1 mouse cellular context compared by ENCODE assay signal in the genomic region with DNA sequence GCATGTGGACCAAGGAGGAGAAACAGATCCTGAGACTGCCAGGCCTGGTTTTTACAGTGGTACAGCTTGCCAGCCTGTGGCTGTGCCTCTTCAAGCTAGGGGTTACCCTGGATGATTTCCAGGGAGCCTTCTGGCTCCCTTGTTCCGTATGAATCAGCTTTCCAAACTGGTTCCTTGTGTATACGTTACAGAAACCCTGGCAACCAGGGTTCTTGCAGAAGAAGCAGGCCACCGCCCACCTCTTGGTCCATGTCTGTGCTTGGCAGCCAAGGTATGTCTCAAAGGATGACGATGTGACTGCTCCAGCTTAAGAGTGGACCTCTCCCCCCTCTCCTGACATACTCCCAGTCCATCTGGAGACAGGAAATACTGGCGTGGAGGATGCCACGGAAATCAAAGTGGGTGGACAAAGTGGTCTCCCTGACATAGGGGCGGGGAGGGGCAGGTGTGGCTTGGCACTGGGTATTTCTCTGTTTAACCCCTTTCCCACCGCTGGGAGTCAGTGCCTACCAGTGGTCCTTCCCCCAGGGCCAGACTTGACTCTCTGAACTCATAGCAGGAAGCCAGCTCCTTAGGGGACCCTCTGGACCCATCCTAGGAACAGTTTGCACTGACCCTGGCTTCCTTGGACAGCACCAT.
TF ChIP-seq lines count a peak whose summit lies in the region.

No protein-coding gene starts in this region.

TF ChIP-seq in MEL, 35 proteins besides CTCF, POLR2A, EP300 and RAD21 (continued from another document):
- no peak for TF ChIP-seq UBTF (IDR thresholded peaks at IDR 0.05; ENCODE audit: borderline replicate concordance, insufficient read depth, low read depth, low read length)
- no peak for TF ChIP-seq KAT2A (conservative IDR thresholded peaks at IDR 0.05; ENCODE audit: low read depth, low read length)
- no peak for TF ChIP-seq POLR2AphosphoS5 (IDR thresholded peaks at IDR 0.05; ENCODE audit: borderline replicate concordance, low read depth, low read length)
- TF ChIP-seq MYB (IDR thresholded peaks at IDR 0.05; ENCODE audit: low read depth, low read length), result no peak
- TF ChIP-seq SMC3 (IDR thresholded peaks at IDR 0.05; ENCODE audit: low read depth, low read length), result no peak
- no peak for TF ChIP-seq MEF2A (IDR thresholded peaks at IDR 0.05; ENCODE audit: extremely low read depth, insufficient replicate concordance, low read depth, low read length, poor library complexity, severe bottlenecking)
- no peak for TF ChIP-seq ZNF384 (IDR thresholded peaks at IDR 0.05; ENCODE audit: low read depth, low read length)
- no peak for TF ChIP-seq ZC3H11A (IDR thresholded peaks at IDR 0.05; ENCODE audit: low read depth, low read length)
- TF ChIP-seq MXI1 (IDR thresholded peaks at IDR 0.05; ENCODE audit: low read depth, low read length), result no peak
- no peak for TF ChIP-seq CHD2 (IDR thresholded peaks at IDR 0.05; ENCODE audit: low read length)
- no peak for TF ChIP-seq POLR2AphosphoS2 (IDR thresholded peaks at IDR 0.05; ENCODE audit: low read length)
- TF ChIP-seq MAFK (IDR thresholded peaks at IDR 0.05; ENCODE audit: borderline replicate concordance, low read depth, low read length), result no peak
- TF ChIP-seq NELFE (IDR thresholded peaks at IDR 0.05; ENCODE audit: low read depth, low read length), result no peak
- no peak for TF ChIP-seq TAL1 (IDR thresholded peaks at IDR 0.05; ENCODE audit: low read length)
- TF ChIP-seq USF2 (IDR thresholded peaks at IDR 0.05; ENCODE audit: borderline replicate concordance in 1 of 2, insufficient read depth in 1 of 2, low read depth in 1 of 2, low read length in 2 of 2), result no peak
